Comparison of ENCODE assay signal across 18 mouse cellular contexts in the genomic region with DNA sequence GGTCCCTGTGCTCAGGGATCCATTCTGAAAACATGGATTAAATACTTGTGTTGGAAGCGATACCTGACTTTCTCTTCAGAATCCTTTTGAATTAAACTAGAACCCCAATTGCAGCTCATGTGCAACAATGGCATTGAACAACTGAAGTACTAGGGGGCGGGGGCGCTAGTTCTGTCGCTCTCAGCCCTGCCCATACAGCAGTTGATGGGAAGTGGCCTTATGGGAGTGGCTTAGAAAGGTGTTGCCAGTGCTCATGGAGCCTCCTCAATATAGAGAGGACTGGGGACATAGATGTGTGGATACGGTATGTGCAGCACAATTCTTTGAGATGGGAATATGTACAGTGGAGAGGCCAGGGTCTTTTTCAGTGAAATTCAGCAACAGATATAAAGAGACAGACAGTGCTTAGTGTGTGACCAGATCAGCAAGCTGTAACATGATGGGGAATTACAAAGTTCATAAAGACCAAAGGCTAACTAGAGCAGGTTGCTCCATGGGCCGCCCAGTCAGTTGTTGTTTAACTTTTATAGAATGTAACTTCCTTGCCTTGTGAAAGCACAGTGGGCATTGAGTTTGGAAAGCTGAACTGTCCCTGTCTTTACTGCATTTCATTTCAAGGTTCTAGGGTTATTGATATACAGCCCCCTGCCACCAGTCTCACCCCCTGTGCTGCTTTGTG. TPM values are rescaled to one million over a fixed set of nuclear protein-coding genes. Genes with fewer than 3 reads are reported as not detected.
DNase-seq lines count a peak whose midpoint lies in the region; ATAC-seq lines count a peak whose summit lies in the region.
"Had no signal": no experiment of that assay in that cellular context is flagged by ENCODE, and none has a peak within 500 bp of the region (broad histone marks: within the 10 kb centered on the region; RNA-seq: fewer than 3 reads in every experiment).

No protein-coding gene starts in this region.

- no peaks in the 10 kb centered on the region for H3K4me1 ChIP-seq in limb, embryonic 11.5 days (ENCODE audit: control insufficient read depth, insufficient read depth, low read length)
- no peaks in the 10 kb centered on the region for H3K4me1 ChIP-seq in limb, embryonic 10.5 days
- H3K4me1 ChIP-seq in kidney, embryonic 16.5 days (ENCODE audit: insufficient read depth, low read length) = no peaks in the 10 kb centered on the region
- peaks cover 40% of the 10 kb centered on the region for H3K4me1 ChIP-seq in liver, embryonic 12.5 days
- H3K4me1 ChIP-seq: embryonic facial prominence, embryonic 12.5 days; hindbrain, embryonic 10.5 days; limb, embryonic 12.5 days; neural tube, embryonic 13.5 days had no signal

- DNase-seq in limb, embryonic 11.5 days (ENCODE audit: low spot score) = no peak
- DNase-seq in limb, embryonic 10.5 days (ENCODE audit: low spot score) = no peak
- DNase-seq in yolk sac, embryonic 10.5 days (ENCODE audit: low spot score) = peak; percentile 74
- no peak for DNase-seq in embryo, embryonic 9.5 days (ENCODE audit: extremely low spot score)
- no peak for DNase-seq in heart, adult 8-10 months (ENCODE audit: low spot score)
- no peak for DNase-seq in adrenal gland, adult 2 months
- DNase-seq: cerebellum, postnatal 25 days; gastrocnemius, postnatal 10 days; heart, adult 18-20 months; right cerebral cortex, postnatal 25 days had no signal

- no peak overlapping the region for H3K4me3 ChIP-seq in limb, embryonic 11.5 days (ENCODE audit: low read depth, low read length)
- no peak overlapping the region for H3K4me3 ChIP-seq in limb, embryonic 10.5 days
- H3K4me3 ChIP-seq in kidney, embryonic 16.5 days (ENCODE audit: low read length) = no peak overlapping the region
- no peak overlapping the region for H3K4me3 ChIP-seq in liver, embryonic 12.5 days
- H3K4me3 ChIP-seq: embryonic facial prominence, embryonic 12.5 days; heart, embryonic 15.5 days; hindbrain, embryonic 10.5 days; limb, embryonic 12.5 days; midbrain, embryonic 12.5 days; neural tube, embryonic 13.5 days had no signal

- ATAC-seq in limb, embryonic 11.5 days (ENCODE audit: insufficient number of reproducible peaks, low FRiP score, low TSS enrichment, low read depth) = no peak
- ATAC-seq in kidney, embryonic 16.5 days (ENCODE audit: low FRiP score, low TSS enrichment) = 0 out of 2 replicates have a peak, but pooled peaks have one; percentile 43
- peak; percentile 58; the same call in 1 of the 2 replicates for ATAC-seq in liver, embryonic 12.5 days

- 0 out of 2 replicates have a peak overlapping the region, but pooled peaks have one; percentile 14 for H3K27ac ChIP-seq in limb, embryonic 11.5 days (replicated peaks; ENCODE audit: low read depth, low read length)
- H3K27ac ChIP-seq in limb, embryonic 10.5 days = no peak overlapping the region
- peak overlapping the region; percentile 71 for H3K27ac ChIP-seq in kidney, embryonic 16.5 days (ENCODE audit: low read length)
- H3K27ac ChIP-seq in liver, embryonic 12.5 days = peak overlapping the region; percentile 52; the same call in 1 of the 2 replicates
- H3K27ac ChIP-seq: embryonic facial prominence, embryonic 12.5 days; heart, embryonic 15.5 days; hindbrain, embryonic 10.5 days; limb, embryonic 12.5 days; midbrain, embryonic 12.5 days; neural tube, embryonic 13.5 days had no signal

- no peak overlapping the region for H3K4me2 ChIP-seq in limb, embryonic 11.5 days (ENCODE audit: low read depth, severe bottlenecking)
- no peak overlapping the region for H3K4me2 ChIP-seq in kidney, embryonic 16.5 days (replicated peaks; ENCODE audit: low read depth, low read length)
- H3K4me2 ChIP-seq in liver, embryonic 12.5 days = no peak overlapping the region
- H3K4me2 ChIP-seq: embryonic facial prominence, embryonic 12.5 days; heart, embryonic 15.5 days; limb, embryonic 12.5 days; midbrain, embryonic 12.5 days; neural tube, embryonic 13.5 days had no signal

- H3K27me3 ChIP-seq in limb, embryonic 11.5 days (ENCODE audit: control insufficient read depth, insufficient read depth, low read length) = no peaks in the 10 kb centered on the region
- H3K27me3 ChIP-seq in limb, embryonic 10.5 days (ENCODE audit: low read depth, poor library complexity, severe bottlenecking) = no peaks in the 10 kb centered on the region
- no peaks in the 10 kb centered on the region for H3K27me3 ChIP-seq in kidney, embryonic 16.5 days (ENCODE audit: insufficient read depth, low read length)
- H3K27me3 ChIP-seq in liver, embryonic 12.5 days (replicated peaks) = no peaks in the 10 kb centered on the region
- H3K27me3 ChIP-seq: embryonic facial prominence, embryonic 12.5 days; heart, embryonic 15.5 days; limb, embryonic 12.5 days; midbrain, embryonic 12.5 days; neural tube, embryonic 13.5 days had no signal

- 89% methylated on average over 6 of the region's 6 CpGs for WGBS in limb, embryonic 11.5 days
- WGBS in limb, embryonic 10.5 days = 83% methylated on average over 6 of the region's 6 CpGs
- WGBS in kidney, embryonic 16.5 days = 82% methylated on average over 6 of the region's 6 CpGs
- WGBS in liver, embryonic 12.5 days (ENCODE audit: insufficient replicate concordance) = 68% methylated on average over 6 of the region's 6 CpGs

- no peak overlapping the region for H3K9ac ChIP-seq in limb, embryonic 11.5 days (ENCODE audit: low read length)
- no peak overlapping the region for H3K9ac ChIP-seq in kidney, embryonic 16.5 days (replicated peaks; ENCODE audit: low read length)
- no peak overlapping the region for H3K9ac ChIP-seq in liver, embryonic 12.5 days
- H3K9ac ChIP-seq: embryonic facial prominence, embryonic 12.5 days; heart, embryonic 15.5 days; limb, embryonic 12.5 days; midbrain, embryonic 12.5 days; neural tube, embryonic 13.5 days had no signal

- no peaks in the 10 kb centered on the region for H3K36me3 ChIP-seq in limb, embryonic 11.5 days (ENCODE audit: control insufficient read depth, insufficient read depth, low read length)
- H3K36me3 ChIP-seq in limb, embryonic 10.5 days = no peaks in the 10 kb centered on the region; the same call in 1 of the 2 replicates
- no peaks in the 10 kb centered on the region for H3K36me3 ChIP-seq in kidney, embryonic 16.5 days (ENCODE audit: insufficient read depth, low read length)
- H3K36me3 ChIP-seq in liver, embryonic 12.5 days = peaks cover 2% of the 10 kb centered on the region; the same call in 1 of the 2 replicates
- H3K36me3 ChIP-seq: heart, embryonic 15.5 days; midbrain, embryonic 12.5 days; neural tube, embryonic 13.5 days had no signal

- no peaks in the 10 kb centered on the region for H3K9me3 ChIP-seq in limb, embryonic 11.5 days (ENCODE audit: control insufficient read depth, low read length)
- no peaks in the 10 kb centered on the region for H3K9me3 ChIP-seq in limb, embryonic 10.5 days (replicated peaks)
- H3K9me3 ChIP-seq in kidney, embryonic 16.5 days (ENCODE audit: low read length) = no peaks in the 10 kb centered on the region
- no peaks in the 10 kb centered on the region for H3K9me3 ChIP-seq in liver, embryonic 12.5 days (replicated peaks)
- H3K9me3 ChIP-seq: embryonic facial prominence, embryonic 12.5 days; heart, embryonic 15.5 days; hindbrain, embryonic 10.5 days; limb, embryonic 12.5 days; midbrain, embryonic 12.5 days; neural tube, embryonic 13.5 days had no signal

RNA-seq across cellular contexts. Expression of a gene that starts 31.2 kb away (rescaled TPM):
- polyA plus RNA-seq in limb, embryonic 11.5 days (2014; fragmentation: Nextera tagmentation; extraction: Ambion mirVana) = 57.7 and 60.7 TPM in 2 replicates
- 65.0 and 70.5 TPM in 2 replicates for polyA plus RNA-seq in limb, embryonic 10.5 days (2016; fragmentation: Nextera tagmentation; extraction: Ambion mirVana)
- polyA plus RNA-seq in kidney, embryonic 16.5 days (2015; fragmentation: Nextera tagmentation; extraction: Ambion mirVana) = 43.7 and 48.0 TPM in 2 replicates
- 12.9 and 13.4 TPM in 2 replicates for polyA plus RNA-seq in liver, embryonic 12.5 days (2016; fragmentation: Nextera tagmentation; extraction: Ambion mirVana)
- 10 to 100 TPM; 30.2 to 37.3 (median 30.9) TPM for total RNA-seq in heart, adult 8-10 months (2022)
- total RNA-seq in adrenal gland, adult 2 months (2021) = 10 to 100 TPM; 57.0 to 62.7 TPM
- polyA plus RNA-seq in adrenal gland, adult 2 months (2012; rRNA removed) = 56.0 and 63.5 TPM in 2 replicates

RNA-seq across cellular contexts. Expression of a gene that starts 48.8 kb away (rescaled TPM):
- 86.2 and 91.5 TPM in 2 replicates for polyA plus RNA-seq in limb, embryonic 11.5 days (2014; fragmentation: Nextera tagmentation; extraction: Ambion mirVana)
- 113 and 131 TPM in 2 replicates for polyA plus RNA-seq in limb, embryonic 10.5 days (2016; fragmentation: Nextera tagmentation; extraction: Ambion mirVana)
- 75.1 and 79.7 TPM in 2 replicates for polyA plus RNA-seq in kidney, embryonic 16.5 days (2015; fragmentation: Nextera tagmentation; extraction: Ambion mirVana)
- 57.8 and 64.9 TPM in 2 replicates for polyA plus RNA-seq in liver, embryonic 12.5 days (2016; fragmentation: Nextera tagmentation; extraction: Ambion mirVana)
- total RNA-seq in heart, adult 8-10 months (2022) = 1 to 10 TPM; 7.0 to 9.1 (median 8.1) TPM
- 10 to 100 TPM; 20.7 to 23.8 TPM for total RNA-seq in adrenal gland, adult 2 months (2021)
- polyA plus RNA-seq in adrenal gland, adult 2 months (2012; rRNA removed) = 4.7 and 5.4 TPM in 2 replicates
